In the genomic region with DNA sequence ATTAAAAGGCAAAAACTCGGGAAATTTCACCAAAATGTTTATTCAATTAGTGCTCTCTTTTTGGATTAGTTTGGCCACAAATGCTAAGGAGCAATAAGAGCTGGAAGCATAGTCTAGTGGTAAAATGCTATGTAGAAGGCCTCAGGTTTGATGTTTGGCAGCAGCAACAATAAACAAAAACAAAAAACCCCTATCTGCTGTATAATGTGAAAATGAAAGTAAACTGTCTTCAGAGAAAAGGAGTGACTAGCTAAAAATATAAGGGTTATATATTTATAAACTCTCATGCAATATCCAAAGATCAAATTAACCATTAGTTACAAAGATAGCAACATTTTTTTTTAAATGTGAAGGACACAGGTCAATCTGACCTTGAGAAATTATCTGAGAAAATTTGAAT, we compare ENCODE assay signal across 21 mouse cellular contexts.
"Had no signal": no experiment of that assay in that cellular context is flagged by ENCODE, and none has a peak within 500 bp of the region (broad histone marks: within the 10 kb centered on the region; RNA-seq: fewer than 3 reads in every experiment).

No protein-coding gene starts in this region.

- H3K27me3 ChIP-seq: limb, embryonic 13.5 days; liver, embryonic 12.5 days; liver, embryonic 15.5 days; lung, embryonic 15.5 days; midbrain, embryonic 13.5 days had no signal

- H3K27ac ChIP-seq: limb, embryonic 10.5 days; limb, embryonic 13.5 days; liver, embryonic 12.5 days; liver, embryonic 15.5 days; lung, embryonic 15.5 days; midbrain, embryonic 10.5 days; midbrain, embryonic 13.5 days had no signal

- ATAC-seq: liver, embryonic 12.5 days; midbrain, embryonic 13.5 days; midbrain, embryonic 16.5 days had no signal

- H3K4me3 ChIP-seq: limb, embryonic 10.5 days; limb, embryonic 13.5 days; liver, embryonic 12.5 days; liver, embryonic 15.5 days; lung, embryonic 15.5 days; midbrain, embryonic 10.5 days; midbrain, embryonic 13.5 days had no signal

- H3K9ac ChIP-seq: limb, embryonic 13.5 days; liver, embryonic 12.5 days; liver, embryonic 15.5 days; lung, embryonic 15.5 days; midbrain, embryonic 13.5 days had no signal

- DNase-seq: kidney, adult 18-20 months; kidney, adult 9 months; kidney, postnatal 14 days; kidney, postnatal 4 days; layer of hippocampus, adult 9-11 months; liver; lung, adult 18-20 months; lung, postnatal 14 days; lung, postnatal 4 days; right cerebral cortex, postnatal 14 days; spleen, adult 18-20 months; thymus, adult 18-20 months; thymus, postnatal 36 days had no signal

- H3K4me2 ChIP-seq: limb, embryonic 13.5 days; liver, embryonic 12.5 days; liver, embryonic 15.5 days; lung, embryonic 15.5 days; midbrain, embryonic 13.5 days had no signal

- H3K9me3 ChIP-seq: limb, embryonic 10.5 days; limb, embryonic 13.5 days; liver, embryonic 12.5 days; liver, embryonic 15.5 days; lung, embryonic 15.5 days; midbrain, embryonic 10.5 days; midbrain, embryonic 13.5 days had no signal

- H3K4me1 ChIP-seq: limb, embryonic 10.5 days; limb, embryonic 13.5 days; lung, embryonic 15.5 days; midbrain, embryonic 10.5 days; midbrain, embryonic 13.5 days had no signal

- H3K36me3 ChIP-seq: limb, embryonic 13.5 days; lung, embryonic 15.5 days had no signal
